Mouse (Mus musculus) kidney, postnatal 0 days (tissue): Measurements from ENCODE around the gene Minos1. TPM values are rescaled to one million over a fixed set of nuclear protein-coding genes. Genes with fewer than 3 reads are reported as not detected.

Source experiments
- ATAC-seq: fragments of 200-750 bp; cut with Nextera tagmentation; replicated peaks from 2 replicates; pipeline ENCODE4 v1.8.0; 2017; ENCODE audit warnings: low read depth, moderate number of reproducible peaks, moderate TSS enrichment, moderate library complexity; ENCODE audit not compliant: low FRiP score
- DNase-seq: peaks from one replicate; pipeline ENCODE4 v3.0.0-alpha.2; 2016; ENCODE audit warnings: low spot score
- H3K27ac ChIP-seq: fragments of 300-500 bp; sonication (generic); 2 replicates; pipeline ENCODE4 v1.5.1; 2014; ENCODE audit warnings: mild to moderate bottlenecking
- H3K27me3 ChIP-seq: fragments of 300-500 bp; sonication (generic); 2 replicates; pipeline ENCODE4 v1.6.1; 2014; ENCODE audit warnings: low read length, mixed read lengths; ENCODE audit not compliant: insufficient read depth
- H3K36me3 ChIP-seq: fragments of 300-500 bp; sonication (generic); 2 replicates; pipeline ENCODE4 v1.6.1; 2014; ENCODE audit warnings: low read length, mixed read lengths; ENCODE audit not compliant: insufficient read depth
- H3K4me1 ChIP-seq: fragments of 300-500 bp; sonication (generic); replicated peaks from 2 replicates; pipeline ENCODE4 v1.6.1; 2014; ENCODE audit warnings: antibody characterized with exemption, low read length, mixed read lengths; ENCODE audit not compliant: insufficient read depth
- H3K4me2 ChIP-seq: fragments of 300-500 bp; sonication (generic); 2 replicates; pipeline ENCODE4 v1.6.1; 2014; ENCODE audit warnings: mild to moderate bottlenecking, low read length, moderate library complexity, mixed read lengths
- H3K4me3 ChIP-seq: fragments of 300-500 bp; sonication (generic); replicated peaks from 2 replicates; pipeline ENCODE4 v1.5.1; 2014; ENCODE audit warnings: low read depth, low read length
- H3K9ac ChIP-seq: fragments of 300-500 bp; sonication (generic); 2 replicates; pipeline ENCODE4 v1.6.1; 2014; ENCODE audit warnings: low read depth, low read length
- H3K9me3 ChIP-seq: fragments of 300-500 bp; sonication (generic); replicated peaks from 2 replicates; pipeline ENCODE4 v1.6.1; 2016; ENCODE audit warnings: low read length, inconsistent platforms, mixed read lengths
- CTCF ChIP-seq: IDR thresholded peaks from 2 replicates; pipeline ENCODE4 v1.5.1; 2016; ENCODE audit warnings: antibody characterized with exemption, low read depth, mild to moderate bottlenecking, moderate library complexity
- WGBS: fragments of 180-500 bp; shearing (Covaris S2); extraction: QIAGEN DNeasy Blood & Tissue Kit; methylation state at CpG from one replicate; pipeline ENCODE4 v1.1.7; 2014; 5-methylcytosine and 5-hydroxymethylcytosine counted together
- polyA plus RNA-seq: library from polyadenylated mRNA; unstranded; fragments of >200 nt; fragmentation: Nextera tagmentation; extraction: Ambion mirVana; gene quantifications from 2 replicates; pipeline ENCODE4 v1.2.1, GENCODE M21; 2015

Minos1 gene
- polyA plus RNA-seq, 1 experiment from 2014 or later: 875 TPM

DNA sequence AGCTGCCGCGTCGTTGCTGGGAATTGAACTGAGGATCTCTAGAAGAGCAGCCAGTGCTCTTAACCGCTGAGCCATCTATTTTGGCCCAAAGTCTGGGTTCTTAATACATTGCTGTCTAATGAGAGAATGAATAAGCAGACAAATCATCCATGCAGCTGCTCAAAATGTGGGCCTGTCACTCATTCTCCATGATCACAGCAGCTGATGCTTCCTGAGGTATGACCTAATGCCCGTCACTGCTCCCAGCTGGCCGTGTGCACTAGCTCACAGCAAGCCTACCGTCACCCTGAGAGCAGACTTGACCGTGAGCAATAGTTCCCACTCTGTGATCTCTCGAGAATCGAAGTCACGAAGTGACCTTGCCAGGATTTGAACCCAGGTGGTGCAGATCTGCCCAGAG lies 51.5 kb downstream of the Minos1 start:
- Histone ChIP-seq H3K9ac (no peak overlapping the region), H3K36me3 (no peaks in the 10 kb centered on the region), H3K4me1 (peaks cover 5% of the 10 kb centered on the region; the same call in 1 of the 2 replicates), H3K4me3 (no peak overlapping the region), H3K9me3 (no peaks in the 10 kb centered on the region), H3K4me2 (no peak overlapping the region), H3K27me3 (peaks cover 25% of the 10 kb centered on the region), H3K27ac (no peak overlapping the region)
- WGBS: 77% methylated on average over 11 of the region's 11 CpGs
- ATAC-seq: no peak
- no peak for TF ChIP-seq CTCF
- no peak for DNase-seq

DNA sequence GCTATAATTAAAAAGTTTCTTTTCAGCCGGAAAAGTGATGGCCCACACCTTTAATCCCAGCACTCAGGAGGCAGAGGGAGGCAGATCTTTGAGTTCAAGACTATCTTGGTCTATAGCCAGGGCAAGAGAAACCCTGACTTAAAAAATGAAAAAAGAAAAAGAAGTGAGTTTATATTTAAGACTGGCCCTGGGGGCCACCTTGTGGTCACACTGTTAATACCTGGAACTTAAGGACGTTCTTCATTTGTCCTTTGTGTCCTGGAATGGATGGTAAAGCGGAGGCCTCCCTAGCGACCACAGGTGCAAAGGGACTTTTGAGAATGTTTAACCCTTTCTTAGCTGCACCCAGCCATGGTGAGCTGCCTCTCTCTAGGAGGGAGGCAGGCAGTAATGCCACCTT lies 52.2 kb downstream of the Minos1 start:
- no peak overlapping the region for H3K4me3 ChIP-seq
- DNase-seq: peak; percentile 70
- H3K27me3 ChIP-seq: peaks cover 33% of the 10 kb centered on the region
- no peaks in the 10 kb centered on the region for H3K9me3 ChIP-seq
- TF ChIP-seq CTCF: peak; percentile 48; the same call in 1 of the 2 replicates
- peaks cover 5% of the 10 kb centered on the region; the same call in 1 of the 2 replicates for H3K4me1 ChIP-seq
- H3K4me2 ChIP-seq: no peak overlapping the region
- ATAC-seq: no peak
- no peak overlapping the region for H3K9ac ChIP-seq
- H3K27ac ChIP-seq: no peak overlapping the region
- H3K36me3 ChIP-seq: no peaks in the 10 kb centered on the region
- WGBS: 13% methylated on average over 4 of the region's 4 CpGs

DNA sequence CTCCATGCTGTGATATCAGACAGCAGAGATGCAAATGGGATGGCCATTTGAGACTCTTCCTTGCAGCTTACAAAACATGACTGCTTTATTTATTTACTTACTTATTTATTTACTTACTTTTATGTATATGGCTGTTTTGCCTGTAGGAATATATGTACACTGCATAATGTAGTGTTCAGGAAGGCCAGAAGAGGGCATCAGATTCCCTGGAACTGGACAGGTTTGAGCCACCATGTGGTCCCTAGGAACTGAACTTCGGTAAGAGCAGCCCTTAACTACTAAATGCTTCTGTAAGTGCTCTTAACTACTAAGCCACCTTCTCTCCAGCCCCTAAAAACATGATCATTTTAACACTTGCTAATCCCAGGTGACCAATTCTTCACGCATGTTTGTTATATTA lies 52.6 kb downstream of the Minos1 start:
- Histone ChIP-seq H3K9me3 (no peaks in the 10 kb centered on the region), H3K4me3 (no peak overlapping the region), H3K4me2 (no peak overlapping the region), H3K9ac (no peak overlapping the region), H3K4me1 (peaks cover 5% of the 10 kb centered on the region; the same call in 1 of the 2 replicates), H3K27ac (no peak overlapping the region), H3K36me3 (no peaks in the 10 kb centered on the region), H3K27me3 (peaks cover 34% of the 10 kb centered on the region)
- TF ChIP-seq CTCF: peak; percentile 76
- peak; percentile 82 for DNase-seq
- WGBS: 29% methylated on average over 2 of the region's 2 CpGs
- no peak for ATAC-seq

DNA sequence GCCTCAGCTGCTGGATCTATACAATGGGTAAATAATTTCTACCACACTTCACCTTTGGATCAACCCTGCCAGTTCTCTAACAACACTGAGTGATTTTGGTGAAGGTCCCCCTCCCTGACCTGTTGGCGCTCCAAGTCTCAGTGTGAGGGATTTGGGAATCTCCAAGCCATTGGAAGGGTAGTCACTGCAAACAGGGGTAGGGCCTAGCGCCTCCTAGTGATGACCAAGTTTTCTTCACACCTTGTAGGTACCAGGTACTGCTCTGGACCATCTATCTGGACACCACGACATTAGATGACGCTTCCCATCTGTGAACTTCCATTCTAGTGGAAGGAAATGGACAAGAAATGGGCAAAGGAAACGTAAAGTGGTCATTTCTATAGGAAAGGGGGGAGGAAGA lies 55.0 kb downstream of the Minos1 start:
- DNase-seq (no peak), ATAC-seq (no peak)
- Histone ChIP-seq H3K4me3 (peak overlapping the region; percentile 42), H3K9me3 (no peaks in the 10 kb centered on the region), H3K27me3 (peaks cover 34% of the 10 kb centered on the region), H3K27ac (no peak overlapping the region), H3K4me1 (peaks cover 5% of the 10 kb centered on the region; the same call in 1 of the 2 replicates), H3K4me2 (peak overlapping the region; percentile 96), H3K36me3 (no peaks in the 10 kb centered on the region), H3K9ac (no peak overlapping the region)
- peak; percentile 48 for TF ChIP-seq CTCF
- 16% methylated on average over 5 of the region's 5 CpGs for WGBS

DNA sequence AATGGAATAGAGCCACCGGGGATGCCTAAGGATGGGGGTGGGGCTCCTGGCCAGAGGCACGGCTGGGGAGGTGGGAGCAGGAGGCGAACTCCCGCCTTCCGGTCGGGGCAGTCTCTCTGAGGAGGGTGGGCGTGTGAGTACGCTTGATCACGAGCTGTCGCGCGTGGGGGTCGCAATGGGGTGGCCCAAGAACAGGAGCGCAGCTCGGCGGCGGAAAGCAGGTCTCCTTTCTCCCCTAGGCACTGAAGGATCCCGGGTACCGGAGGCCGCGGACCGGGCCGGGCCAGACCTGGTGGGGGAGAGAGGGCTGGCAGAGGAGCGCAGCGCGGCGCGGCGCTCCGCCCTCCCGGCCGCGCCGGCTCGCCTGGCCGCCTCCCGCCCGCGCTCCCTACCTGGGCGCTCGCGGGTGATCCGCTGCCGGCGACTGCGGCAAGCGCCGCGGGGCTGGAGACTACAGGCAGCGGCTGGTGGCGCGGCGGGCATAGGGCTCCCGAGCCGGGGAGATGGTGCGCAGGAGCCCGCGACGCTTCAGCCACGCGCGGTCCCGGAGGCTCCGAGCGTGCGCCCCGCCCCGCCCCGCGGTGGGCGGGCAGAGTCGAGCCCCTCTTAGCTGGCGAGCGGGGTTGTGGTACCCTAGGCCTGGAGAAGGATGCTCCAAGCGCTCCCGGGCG lies 55.7 kb downstream of the Minos1 start, which contains the start of gene Htr6:
Gene Htr6, minus strand, starts transcription at position 530 of the 671 bp plus-strand sequence.
- H3K9ac ChIP-seq: 0 out of 2 replicates have a peak within 1 kb of the TSS, but pooled peaks have one; percentile 14
- H3K27me3 ChIP-seq: peaks cover 34% of the 10 kb centered on the region
- H3K4me3 ChIP-seq: peak within 1 kb of the TSS; percentile 42
- no peaks in the 10 kb centered on the region for H3K36me3 ChIP-seq
- TF ChIP-seq CTCF: no peak
- DNase-seq (no peak), ATAC-seq (no peak)
- H3K4me1 ChIP-seq: peaks cover 5% of the 10 kb centered on the region; the same call in 1 of the 2 replicates
- WGBS: under 1% methylated on average over 75 of the region's 77 CpGs
- H3K9me3 ChIP-seq: no peaks in the 10 kb centered on the region
- H3K27ac ChIP-seq: no peak within 1 kb of the TSS
- H3K4me2 ChIP-seq: peak within 1 kb of the TSS; percentile 96

DNA sequence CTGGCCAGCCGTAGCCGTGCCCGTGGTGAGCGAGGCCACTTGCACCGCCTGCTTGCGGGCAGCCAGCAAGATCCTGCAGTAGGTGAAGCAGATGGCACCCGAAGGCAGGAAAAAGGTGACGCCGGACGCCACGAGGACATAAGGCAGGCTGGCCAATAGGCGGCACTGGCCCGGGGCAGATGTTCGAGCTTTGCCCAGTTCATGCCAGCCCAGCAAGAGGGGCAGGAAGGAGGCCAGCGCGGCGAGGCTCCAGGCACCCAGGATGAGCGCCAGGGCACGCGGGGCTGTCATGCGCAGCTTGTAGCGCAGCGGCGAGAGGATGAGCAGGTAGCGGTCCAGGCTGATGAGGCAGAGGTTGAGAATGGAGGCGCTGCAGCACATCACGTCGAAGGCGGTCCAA lies 56.9 kb downstream of the Minos1 start:
- TF ChIP-seq CTCF: no peak
- H3K4me3 ChIP-seq: 0 out of 2 replicates have a peak overlapping the region, but pooled peaks have one; percentile 42
- 25% methylated on average over 29 of the region's 29 CpGs for WGBS
- no peaks in the 10 kb centered on the region for H3K9me3 ChIP-seq
- H3K4me1 ChIP-seq: peaks cover 5% of the 10 kb centered on the region; the same call in 1 of the 2 replicates
- no peaks in the 10 kb centered on the region for H3K36me3 ChIP-seq
- no peak overlapping the region for H3K9ac ChIP-seq
- no peak for ATAC-seq
- no peak for DNase-seq
- peaks cover 34% of the 10 kb centered on the region for H3K27me3 ChIP-seq
- peak overlapping the region; percentile 96; the same call in 1 of the 2 replicates for H3K4me2 ChIP-seq
- H3K27ac ChIP-seq: no peak overlapping the region
